Mouse (Mus musculus): ENCODE results near the gene Klk1.

Klk1 gene

GRCm38 (mm10) chr7:44253023-44253616 is 28.0 kb downstream of the Klk1 start:
- CTCF ChIA-PET: no interaction called here

DNA sequence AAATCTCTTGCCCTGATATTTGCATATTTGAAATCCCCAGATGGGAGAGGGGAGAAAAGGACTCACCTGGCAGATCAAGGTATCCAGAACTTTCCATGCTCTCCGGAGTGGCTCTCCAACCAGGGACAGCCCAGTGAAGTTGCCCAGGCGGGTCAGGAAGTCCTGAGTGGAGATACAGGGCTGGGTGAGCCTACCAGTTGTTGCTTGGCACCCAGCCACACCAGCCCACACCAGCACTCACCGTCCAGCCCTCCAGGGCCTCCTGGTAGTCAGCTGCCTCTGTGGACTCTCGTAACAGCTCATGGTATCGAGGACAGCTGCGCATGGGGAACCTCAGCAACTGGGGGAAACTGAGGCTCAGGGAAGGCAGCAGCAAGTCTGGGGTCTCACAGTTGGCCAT is 29.8 kb downstream of the Klk1 start:
- CTCF ChIA-PET: no interaction called here

DNA sequence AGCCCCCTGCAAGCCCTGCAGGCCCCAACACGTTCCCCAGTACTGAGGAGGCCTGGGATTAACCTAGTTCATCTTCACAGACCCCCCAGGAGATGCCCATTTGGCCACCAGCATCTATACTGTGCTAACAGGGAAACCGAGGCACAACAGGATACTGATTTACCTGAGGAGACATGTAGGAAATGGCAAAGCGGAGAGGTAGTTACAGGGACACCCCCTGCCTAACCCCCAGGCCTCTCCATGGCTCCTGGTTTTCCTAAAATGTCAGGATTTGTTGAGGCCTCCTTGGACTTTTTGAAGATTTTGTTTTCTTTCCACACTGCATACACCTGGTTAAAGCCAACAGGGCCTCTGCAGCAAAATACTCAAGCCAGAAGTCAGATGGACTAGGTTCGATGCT is 32.1 kb downstream of the Klk1 start, which contains the start of gene Acp4:
TSS of gene Acp4 (minus strand) at position 101 of the 400 bp plus-strand sequence.
- CTCF ChIA-PET: no interaction called here

- CTCF ChIA-PET: interaction anchor here (0.6 kb wide), 1 partner anchor 39 kb away, joined by 3 read pairs; no protein-coding TSS in a partner anchor
Measured at GRCm38 (mm10) chr7:44260410-44260809, 35.2 kb downstream of the Klk1 start.

DNA sequence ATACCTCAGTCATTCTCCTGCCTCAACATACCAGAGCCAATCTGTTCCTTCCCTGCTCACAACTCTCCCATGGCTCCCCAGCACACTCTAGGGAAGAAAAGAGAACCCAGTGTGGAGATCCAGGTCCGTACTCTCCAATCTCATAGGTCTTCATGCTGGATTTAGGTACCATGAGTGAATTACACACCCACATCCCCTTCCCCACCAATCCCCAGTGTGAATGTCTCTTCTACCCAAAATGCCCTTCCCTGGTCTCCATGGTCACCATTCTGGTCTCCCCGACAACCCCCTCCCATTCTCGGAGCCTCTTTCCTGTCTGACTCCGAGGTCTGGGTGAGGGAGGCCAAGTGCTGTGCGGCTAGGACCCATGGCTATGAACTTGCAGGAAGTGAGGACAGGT is 36.0 kb downstream of the Klk1 start, which contains the start of gene Gm15517:
TSS of gene Gm15517 (plus strand) at position 301 of the 400 bp plus-strand sequence.
- CTCF ChIA-PET: no interaction called here

DNA sequence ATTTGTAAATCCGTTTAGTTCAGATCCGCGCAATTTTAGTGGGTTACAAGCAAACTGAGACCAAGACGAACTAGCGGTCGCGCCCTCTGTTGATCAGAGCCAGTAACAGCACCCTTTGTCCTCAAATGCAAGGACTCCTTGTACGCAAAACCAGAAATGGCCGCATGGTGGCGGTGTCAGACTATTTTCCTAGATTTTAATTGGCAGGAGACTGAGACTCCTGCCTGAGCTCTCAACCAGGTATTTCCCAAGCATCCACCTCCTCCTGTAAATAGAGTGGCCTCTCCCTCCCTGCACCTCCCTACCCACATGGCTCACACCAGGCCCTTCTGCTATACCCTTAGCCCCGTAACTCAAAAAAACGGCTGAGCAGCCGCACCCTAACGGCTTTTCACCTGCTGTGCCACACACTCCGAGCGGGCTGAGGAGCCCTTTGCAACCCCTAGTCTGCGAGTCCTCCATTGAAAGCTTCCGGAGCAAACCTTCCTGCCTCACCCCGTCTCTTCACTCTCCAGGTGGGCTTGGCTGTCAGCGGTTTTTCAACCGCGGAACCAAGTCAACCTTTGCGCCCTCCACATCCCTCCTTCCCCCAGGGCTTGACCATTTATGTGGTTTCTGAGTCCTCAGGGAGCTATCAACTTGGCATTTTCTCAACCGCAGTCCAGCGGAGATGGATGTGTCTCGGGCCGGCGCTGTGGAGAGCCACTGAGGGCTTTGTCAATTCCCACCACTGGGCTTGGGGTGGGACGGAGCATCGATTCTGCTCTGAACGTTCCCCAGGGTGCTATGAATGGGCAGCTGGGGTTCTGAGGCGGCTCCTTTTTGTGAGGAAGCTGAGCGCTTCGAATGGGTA is 37.9 kb downstream of the Klk1 start:
- CTCF ChIA-PET: interaction anchor here (1.0 to 1.4 kb wide), 3 partner anchors 50 to 88 kb away, joined by 3 to 4 read pairs (median 4); no protein-coding TSS in a partner anchor

GRCm38 (mm10) chr7:44268117-44268516 is 43.0 kb downstream of the Klk1 start:
- CTCF ChIA-PET: no interaction called here

DNA sequence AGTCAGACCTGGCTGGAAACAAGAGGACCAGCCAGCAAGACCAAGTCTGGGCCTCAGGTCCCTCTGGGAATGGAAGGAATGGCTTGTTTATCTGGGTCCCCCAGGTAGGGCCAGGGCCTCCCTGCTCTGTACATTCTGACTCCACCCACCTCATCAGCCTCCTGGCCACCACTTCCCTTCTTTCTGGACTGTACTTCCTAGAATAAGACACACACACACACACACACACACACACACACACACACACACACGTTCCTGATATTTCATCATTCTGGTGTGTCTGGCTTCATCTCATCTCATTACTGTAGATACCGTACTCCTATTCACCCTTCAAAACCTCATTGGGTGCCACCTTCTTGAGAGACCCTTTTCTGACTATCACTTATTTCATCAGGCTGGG is 44.2 kb downstream of the Klk1 start:
- CTCF ChIA-PET: no interaction called here

GRCm38 (mm10) chr7:44271309-44271708 is 46.1 kb downstream of the Klk1 start:
- CTCF ChIA-PET: no interaction called here

- CTCF ChIA-PET: no interaction called here
Measured at GRCm38 (mm10) chr7:44272546-44272945, 47.4 kb downstream of the Klk1 start.

- CTCF ChIA-PET: no interaction called here
Measured at GRCm38 (mm10) chr7:44273446-44273845, 48.3 kb downstream of the Klk1 start.

DNA sequence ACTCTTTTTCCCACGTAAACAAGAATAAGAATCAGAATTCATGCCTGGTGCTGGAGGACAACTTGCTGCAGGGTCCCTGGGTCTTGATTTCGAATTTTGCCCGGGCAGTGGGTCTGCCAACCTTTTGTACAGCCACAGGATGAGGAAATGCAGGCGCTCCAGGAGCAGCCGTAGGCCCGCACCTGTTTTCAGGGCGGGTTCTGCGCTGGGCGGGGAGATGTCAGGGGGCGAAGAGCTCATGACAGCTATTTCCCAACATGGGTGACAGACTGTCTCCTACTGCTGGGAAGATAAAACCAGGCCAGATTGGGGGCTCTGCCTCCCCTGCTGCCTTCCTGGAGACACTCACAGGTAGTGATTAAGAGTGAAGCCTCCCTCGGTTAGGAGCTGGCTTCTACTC is 48.9 kb downstream of the Klk1 start:
- CTCF ChIA-PET: no interaction called here

DNA sequence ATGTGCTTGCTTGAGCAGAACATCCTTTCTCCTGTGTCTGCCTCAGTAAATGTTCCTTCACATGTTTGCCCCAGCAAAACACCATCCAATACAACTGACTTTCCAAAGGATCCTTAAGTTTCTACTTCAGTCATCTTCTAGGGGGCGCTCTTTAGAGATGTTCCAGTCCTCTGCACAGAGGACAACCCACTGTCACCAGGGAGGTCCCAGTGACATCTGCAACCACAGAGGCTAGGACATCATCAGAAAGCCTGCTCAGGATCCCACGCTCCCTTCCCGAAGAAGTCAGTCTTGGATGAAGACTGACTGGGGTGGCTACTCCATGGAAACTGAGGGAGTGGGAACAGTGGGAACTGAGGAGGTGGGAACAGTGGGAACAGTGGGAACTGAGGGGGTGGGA is 50.4 kb downstream of the Klk1 start:
- CTCF ChIA-PET: no interaction called here

- CTCF ChIA-PET: interaction anchor here (0.8 to 1.2 kb wide), 3 partner anchors 42 to 82 kb away, joined by 4 to 10 read pairs (median 6); no protein-coding TSS in a partner anchor
Measured at GRCm38 (mm10) chr7:44276461-44277249, 51.5 kb downstream of the Klk1 start.

GRCm38 (mm10) chr7:44277250-44277622 is 52.1 kb downstream of the Klk1 start:
- CTCF ChIA-PET: interaction anchor here (0.8 to 1.2 kb wide), 3 partner anchors 41 to 82 kb away, joined by 4 to 10 read pairs (median 6); no protein-coding TSS in a partner anchor
